Mouse (Mus musculus): Measurements from ENCODE around the gene Cdh1.

Cdh1 gene

GRCm38 (mm10) chr8:106656046-106656445 lies 52.9 kb downstream of the Cdh1 start:
- DNase-seq (ENCODE audit: low read depth, low spot score) = no peak

- DNase-seq (ENCODE audit: low read depth, low spot score) = no peak
Measured at GRCm38 (mm10) chr8:106672786-106673185, 69.6 kb downstream of the Cdh1 start.

- DNase-seq (ENCODE audit: low read depth, low spot score) = no peak
Measured at GRCm38 (mm10) chr8:106674318-106674717, 71.2 kb downstream of the Cdh1 start.

GRCm38 (mm10) chr8:106674894-106675293 lies 71.7 kb downstream of the Cdh1 start:
- DNase-seq (ENCODE audit: low read depth, low spot score) = peak; percentile 30

- peak; percentile 90 for DNase-seq (ENCODE audit: low read depth, low spot score)
Measured at GRCm38 (mm10) chr8:106682971-106683668, 80.0 kb downstream of the Cdh1 start, which contains the start of gene Tango6. Gene Tango6, plus strand, starts transcription at chr8:106683068.

- no peak for DNase-seq (ENCODE audit: low read depth, low spot score)
Measured at GRCm38 (mm10) chr8:106684387-106684786, 81.2 kb downstream of the Cdh1 start.

- peak; percentile 71 for DNase-seq (ENCODE audit: low read depth, low spot score)
Measured at GRCm38 (mm10) chr8:106687479-106687878, 84.3 kb downstream of the Cdh1 start.

GRCm38 (mm10) chr8:106697748-106698248 lies 94.6 kb downstream of the Cdh1 start:
- DNase-seq (ENCODE audit: low read depth, low spot score) = no peak

GRCm38 (mm10) chr8:106699588-106699987 lies 96.4 kb downstream of the Cdh1 start:
- peak; percentile 39 for DNase-seq (ENCODE audit: low read depth, low spot score)

- DNase-seq (ENCODE audit: low read depth, low spot score) = no peak
Measured at GRCm38 (mm10) chr8:106700131-106700530, 97.0 kb downstream of the Cdh1 start.

- DNase-seq (ENCODE audit: low read depth, low spot score) = peak; percentile 49
Measured at GRCm38 (mm10) chr8:106701360-106701759, 98.2 kb downstream of the Cdh1 start.

- no peak for DNase-seq (ENCODE audit: low read depth, low spot score)
Measured at GRCm38 (mm10) chr8:106704199-106704900, 101.2 kb downstream of the Cdh1 start.

- DNase-seq (ENCODE audit: low read depth, low spot score) = no peak
Measured at GRCm38 (mm10) chr8:106704901-106705321, 101.8 kb downstream of the Cdh1 start.

- no peak for DNase-seq (ENCODE audit: low read depth, low spot score)
Measured at GRCm38 (mm10) chr8:106706194-106706593, 103.0 kb downstream of the Cdh1 start.

GRCm38 (mm10) chr8:106710002-106710401 lies 106.9 kb downstream of the Cdh1 start:
- DNase-seq (ENCODE audit: low read depth, low spot score) = no peak

GRCm38 (mm10) chr8:106712487-106712886 lies 109.3 kb downstream of the Cdh1 start:
- no peak for DNase-seq (ENCODE audit: low read depth, low spot score)

- DNase-seq (ENCODE audit: low read depth, low spot score) = no peak
Measured at GRCm38 (mm10) chr8:106714297-106714696, 111.1 kb downstream of the Cdh1 start.

GRCm38 (mm10) chr8:106718091-106718500 lies 114.9 kb downstream of the Cdh1 start:
- peak; percentile 48 for DNase-seq (ENCODE audit: low read depth, low spot score)

Data from CD4-positive helper T cell, adult 2 months (primary cell).